8 mouse cellular contexts compared by ENCODE assay signal in the genomic region with DNA sequence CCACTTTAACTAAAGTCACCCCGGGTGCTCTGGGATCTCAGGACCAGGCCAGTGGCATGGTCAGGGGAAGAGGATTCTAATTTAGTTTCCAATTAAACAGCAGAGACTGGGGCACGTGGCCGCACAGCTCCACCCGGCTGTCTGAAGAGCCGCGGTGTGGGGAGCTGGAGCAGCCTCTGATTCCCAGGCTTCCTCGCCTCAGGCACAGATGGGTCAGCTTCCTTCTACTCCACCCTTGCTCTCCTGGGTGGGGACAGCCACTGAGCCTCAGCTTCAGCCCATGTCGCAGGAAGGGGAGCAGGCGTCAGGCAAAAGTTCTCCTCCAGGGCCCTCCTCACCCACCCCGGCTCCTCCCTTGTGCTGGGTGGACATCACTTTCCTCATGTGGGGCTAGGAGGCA. TPM values are rescaled to one million over a fixed set of nuclear protein-coding genes. Genes with fewer than 3 reads are reported as not detected.
DNase-seq lines count a peak whose midpoint lies in the region; ATAC-seq lines count a peak whose summit lies in the region.

No protein-coding gene starts in this region.

- no peaks in the 10 kb centered on the region; the same call in 1 of the 2 replicates for H3K36me3 ChIP-seq in embryonic facial prominence, embryonic 11.5 days (replicated peaks; ENCODE audit: control insufficient read depth, insufficient read depth, low read depth, low read length)
- H3K36me3 ChIP-seq in hindbrain, embryonic 16.5 days (ENCODE audit: control insufficient read depth, insufficient read depth, low read length): peaks cover 37% of the 10 kb centered on the region
- H3K36me3 ChIP-seq in midbrain, embryonic 12.5 days: peaks cover 43% of the 10 kb centered on the region

- no peak overlapping the region for H3K27ac ChIP-seq in embryonic facial prominence, embryonic 11.5 days (replicated peaks; ENCODE audit: low read depth, low read length)
- H3K27ac ChIP-seq in hindbrain, embryonic 16.5 days (ENCODE audit: low read depth, low read length): no peak overlapping the region
- H3K27ac ChIP-seq in midbrain, embryonic 12.5 days (replicated peaks): peak overlapping the region; percentile 11

- WGBS in embryonic facial prominence, embryonic 11.5 days: 19% methylated on average over 10 of the region's 10 CpGs
- WGBS in hindbrain, embryonic 16.5 days: 38% methylated on average over 10 of the region's 10 CpGs
- WGBS in midbrain, embryonic 12.5 days: 30% methylated on average over 10 of the region's 10 CpGs

- peak overlapping the region; percentile 39 for H3K4me2 ChIP-seq in embryonic facial prominence, embryonic 11.5 days (ENCODE audit: low read depth, low read length)
- peak overlapping the region; percentile 12; the same call in 1 of the 2 replicates for H3K4me2 ChIP-seq in hindbrain, embryonic 16.5 days (ENCODE audit: low read length)
- peak overlapping the region; percentile 43 for H3K4me2 ChIP-seq in midbrain, embryonic 12.5 days (replicated peaks)

- peak; percentile 16; the same call in 1 of the 2 replicates for ATAC-seq in embryonic facial prominence, embryonic 11.5 days (replicated peaks; ENCODE audit: insufficient number of reproducible peaks, low FRiP score, low TSS enrichment, low read depth)
- 0 out of 2 replicates have a peak, but pooled peaks have one; percentile 18 for ATAC-seq in hindbrain, embryonic 16.5 days
- peak; percentile 50 for ATAC-seq in midbrain, embryonic 12.5 days (ENCODE audit: low FRiP score, low read depth)
- ATAC-seq in inflammation-experienced regulatory T-cells, adult 6 months: no peak

- peak overlapping the region; percentile 44 for H3K9ac ChIP-seq in embryonic facial prominence, embryonic 11.5 days (replicated peaks; ENCODE audit: low read length)
- peak overlapping the region; percentile 6; the same call in 1 of the 2 replicates for H3K9ac ChIP-seq in hindbrain, embryonic 16.5 days (ENCODE audit: low read depth, low read length)
- no peak overlapping the region for H3K9ac ChIP-seq in midbrain, embryonic 12.5 days (replicated peaks)

- peaks cover 8% of the 10 kb centered on the region for H3K4me1 ChIP-seq in embryonic facial prominence, embryonic 11.5 days (ENCODE audit: control insufficient read depth, insufficient read depth, low read length)
- peaks cover 6% of the 10 kb centered on the region; the same call in 1 of the 2 replicates for H3K4me1 ChIP-seq in hindbrain, embryonic 16.5 days (ENCODE audit: control insufficient read depth, insufficient read depth, low read depth, low read length)
- peaks cover 14% of the 10 kb centered on the region; the same call in 1 of the 2 replicates for H3K4me1 ChIP-seq in midbrain, embryonic 12.5 days

- H3K9me3 ChIP-seq in embryonic facial prominence, embryonic 11.5 days (replicated peaks; ENCODE audit: control insufficient read depth, low read length): no peaks in the 10 kb centered on the region
- no peaks in the 10 kb centered on the region for H3K9me3 ChIP-seq in hindbrain, embryonic 16.5 days (ENCODE audit: control insufficient read depth, low read length)
- no peaks in the 10 kb centered on the region for H3K9me3 ChIP-seq in midbrain, embryonic 12.5 days

- H3K27me3 ChIP-seq in embryonic facial prominence, embryonic 11.5 days (ENCODE audit: control insufficient read depth, insufficient read depth, low read length): no peaks in the 10 kb centered on the region
- no peaks in the 10 kb centered on the region for H3K27me3 ChIP-seq in hindbrain, embryonic 16.5 days (replicated peaks; ENCODE audit: control insufficient read depth, insufficient read depth, low read length)
- no peaks in the 10 kb centered on the region; the same call in 1 of the 2 replicates for H3K27me3 ChIP-seq in midbrain, embryonic 12.5 days

- peak; percentile 26 for DNase-seq in adrenal gland, postnatal 10 days
- no peak for DNase-seq in adrenal gland, postnatal 4 days (ENCODE audit: low spot score in 2 of 2)
- peak; percentile 35 for DNase-seq in embryonic facial prominence, embryonic 11.5 days (ENCODE audit: low spot score)
- no peak for DNase-seq in spleen, postnatal 36 days (ENCODE audit: low spot score in 2 of 2)
- DNase-seq in layer of hippocampus, adult 8-10 months (ENCODE audit: low spot score in 2 of 2): no peak

- H3K4me3 ChIP-seq in embryonic facial prominence, embryonic 11.5 days (ENCODE audit: low read depth, low read length): no peak overlapping the region
- no peak overlapping the region for H3K4me3 ChIP-seq in hindbrain, embryonic 16.5 days (ENCODE audit: low read length)
- peak overlapping the region; percentile 19; the same call in 1 of the 2 replicates for H3K4me3 ChIP-seq in midbrain, embryonic 12.5 days

RNA-seq across cellular contexts. Expression of a gene that starts 52.8 kb away (rescaled TPM):
- 10 to 100 TPM in 1 of 2 experiments, 1 to 10 TPM in 1; 5.4 to 10.7 TPM for total RNA-seq in adrenal gland, postnatal 10 days (2021)
- 10 to 100 TPM; 13.9 to 18.0 TPM for total RNA-seq in adrenal gland, postnatal 4 days (2021)
- 40.1 and 45.9 TPM in 2 replicates for polyA plus RNA-seq in embryonic facial prominence, embryonic 11.5 days (2014; fragmentation: Nextera tagmentation; extraction: Ambion mirVana)
- 7.3 and 9.6 TPM in 2 replicates for polyA plus RNA-seq in hindbrain, embryonic 16.5 days (2015; fragmentation: Nextera tagmentation; extraction: Ambion mirVana)
- polyA plus RNA-seq in midbrain, embryonic 12.5 days (2016; fragmentation: Nextera tagmentation; extraction: Ambion mirVana): 35.3 and 36.4 TPM in 2 replicates
- 1 to 10 TPM; 3.5 to 5.2 (median 4.8) TPM for total RNA-seq in layer of hippocampus, adult 8-10 months (2022)
- 10 to 100 TPM in 1 of 3 experiments, 1 to 10 TPM in 2; 6.5 to 10.1 (median 9.6) TPM for polyA plus RNA-seq in inflammation-experienced regulatory T-cells, adult 6 months (2017; shearing (Covaris generic))

Comparison
In these comparisons a context has a peak if more than half of its experiments do, and no peak if none do; other contexts are left out.
1. DNase-seq: peak in adrenal gland, postnatal 10 days (single experiment) and embryonic facial prominence, embryonic 11.5 days (single experiment); none in adrenal gland, postnatal 4 days (0 of 2), spleen, postnatal 36 days (0 of 2) and layer of hippocampus, adult 8-10 months (0 of 2).
2. Peak in every context shown above with its lines, with median percentiles within 50 percentile points of each other: H3K4me2 ChIP-seq.